Mouse (Mus musculus) limb, embryonic 14.5 days (tissue): ENCODE measurements at regions not wholly inside any gene's neighbourhood (a gene's known extent, or its start where the extent isn't known, plus 50 kb on each side); places are given as distances from the start of the nearest gene placed in this dataset.

Experiments
- ATAC-seq: fragments of 200-750 bp; cut with Nextera tagmentation; 2 replicates; pipeline ENCODE4 v1.8.0; 2017; ENCODE audit warnings: low read depth, moderate number of reproducible peaks, moderate TSS enrichment; ENCODE audit not compliant: low FRiP score
- DNase-seq: peaks from one replicate; pipeline ENCODE4 v3.0.0-alpha.2; 2015; ENCODE audit warnings: low spot score
- H3K27ac ChIP-seq: fragments of 300-500 bp; sonication (generic); replicated peaks from 2 replicates; pipeline ENCODE4 v1.5.1; 2014; ENCODE audit warnings: low read depth, mild to moderate bottlenecking, low read length, moderate library complexity, mixed read lengths
- H3K27me3 ChIP-seq: fragments of 300-500 bp; sonication (generic); 2 replicates; pipeline ENCODE4 v1.6.1; 2014; ENCODE audit warnings: low read length, mixed read lengths; ENCODE audit not compliant: control insufficient read depth, insufficient read depth
- H3K36me3 ChIP-seq: fragments of 300-500 bp; sonication (generic); 2 replicates; pipeline ENCODE4 v1.6.1; 2014; ENCODE audit warnings: mild to moderate bottlenecking, low read length, moderate library complexity, mixed read lengths; ENCODE audit not compliant: control insufficient read depth, insufficient read depth
- H3K4me1 ChIP-seq: fragments of 300-500 bp; sonication (generic); 2 replicates; pipeline ENCODE4 v1.6.1; 2014; ENCODE audit warnings: antibody characterized with exemption, low read length, mixed read lengths; ENCODE audit not compliant: control insufficient read depth, insufficient read depth
- H3K4me2 ChIP-seq: fragments of 300-500 bp; sonication (generic); replicated peaks from 2 replicates; pipeline ENCODE4 v1.6.1; 2014; ENCODE audit warnings: low read depth, mild to moderate bottlenecking, low read length, moderate library complexity; ENCODE audit not compliant: severe bottlenecking
- H3K4me3 ChIP-seq: fragments of 300-500 bp; sonication (generic); replicated peaks from 2 replicates; pipeline ENCODE4 v1.5.1; 2014; ENCODE audit warnings: low read length
- H3K9ac ChIP-seq: fragments of 300-500 bp; sonication (generic); 2 replicates; pipeline ENCODE4 v1.6.1; 2014; ENCODE audit warnings: mild to moderate bottlenecking, low read depth, low read length, moderate library complexity; ENCODE audit not compliant: severe bottlenecking
- H3K9me3 ChIP-seq: fragments of 300-500 bp; sonication (generic); 2 replicates; pipeline ENCODE4 v1.6.1; 2016; ENCODE audit warnings: low read length; ENCODE audit not compliant: control insufficient read depth
- POLR2A ChIP-seq: fragments of 200-500 bp; IDR thresholded peaks from 2 replicates; pipeline ENCODE4 v1.8.0; 2012; ENCODE audit warnings: inconsistent platforms, mild to moderate bottlenecking, moderate library complexity, borderline replicate concordance; ENCODE audit not compliant: insufficient read depth, insufficient read length; ENCODE audit errors: extremely low read depth
- WGBS: fragments of 180-500 bp; shearing (Covaris S2); extraction: QIAGEN DNeasy Blood & Tissue Kit; methylation state at CpG from one replicate; pipeline ENCODE4 v1.1.7; 2014; 5-methylcytosine and 5-hydroxymethylcytosine counted together

DNA sequence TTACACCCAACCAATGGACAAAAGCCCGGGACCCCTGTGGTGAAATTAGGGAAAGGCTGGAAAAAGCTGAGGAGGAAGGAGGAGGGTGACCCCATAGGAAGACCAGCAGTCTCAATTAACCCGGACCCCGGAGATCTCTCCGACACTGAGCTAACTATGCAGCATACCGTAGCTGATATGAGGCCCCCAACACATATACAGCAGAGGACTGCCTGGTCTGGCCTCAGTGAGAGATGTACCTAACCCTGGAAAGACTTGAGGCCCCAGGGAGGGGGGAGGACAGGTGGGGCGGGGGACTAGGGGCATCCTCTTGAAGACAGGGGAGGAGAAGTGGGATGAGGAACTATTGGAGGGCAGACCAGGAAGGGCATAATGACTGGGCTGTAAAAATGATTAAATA lies 69.0 kb upstream of the Usp27x start:
- H3K27me3 ChIP-seq = no peaks in the 10 kb centered on the region
- H3K9ac ChIP-seq = no peak overlapping the region
- ATAC-seq = no peak
- no peaks in the 10 kb centered on the region for H3K36me3 ChIP-seq
- H3K4me1 ChIP-seq = no peaks in the 10 kb centered on the region
- H3K27ac ChIP-seq = no peak overlapping the region
- no peak overlapping the region for H3K4me2 ChIP-seq
- WGBS = 48% methylated on average over 6 of the region's 6 CpGs
- no peak for DNase-seq
- H3K4me3 ChIP-seq = no peak overlapping the region
- no peak for TF ChIP-seq POLR2A
- no peaks in the 10 kb centered on the region for H3K9me3 ChIP-seq

DNA sequence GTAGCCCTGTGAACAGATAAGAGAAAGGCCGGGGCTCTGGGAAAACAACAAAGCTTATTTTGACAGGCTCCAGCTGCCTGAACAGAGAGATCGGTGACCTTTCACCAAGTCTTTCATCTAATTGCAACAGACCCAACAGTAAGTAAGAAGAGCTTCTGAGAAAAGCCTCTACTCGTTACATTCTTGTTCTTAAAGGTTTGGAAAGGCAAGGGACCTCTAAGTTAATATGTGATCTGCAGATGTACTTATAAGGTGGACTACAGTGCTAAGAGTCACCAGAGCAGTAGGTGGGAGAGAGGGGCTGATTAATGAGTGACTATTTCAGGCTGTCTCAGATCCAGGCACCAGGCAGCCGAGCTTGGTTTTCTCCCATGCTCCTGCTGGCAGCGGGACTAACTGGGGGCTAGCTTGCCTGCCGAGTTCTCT lies 68.4 kb upstream of the Usp27x start:
- no peak overlapping the region for H3K27ac ChIP-seq
- 37% methylated on average over 6 of the region's 6 CpGs for WGBS
- DNase-seq = no peak
- no peaks in the 10 kb centered on the region for H3K9me3 ChIP-seq
- no peak for ATAC-seq
- H3K4me2 ChIP-seq = no peak overlapping the region
- no peak overlapping the region for H3K9ac ChIP-seq
- no peak overlapping the region for H3K4me3 ChIP-seq
- no peaks in the 10 kb centered on the region for H3K27me3 ChIP-seq
- no peaks in the 10 kb centered on the region for H3K36me3 ChIP-seq
- H3K4me1 ChIP-seq = no peaks in the 10 kb centered on the region
- no peak for TF ChIP-seq POLR2A

DNA sequence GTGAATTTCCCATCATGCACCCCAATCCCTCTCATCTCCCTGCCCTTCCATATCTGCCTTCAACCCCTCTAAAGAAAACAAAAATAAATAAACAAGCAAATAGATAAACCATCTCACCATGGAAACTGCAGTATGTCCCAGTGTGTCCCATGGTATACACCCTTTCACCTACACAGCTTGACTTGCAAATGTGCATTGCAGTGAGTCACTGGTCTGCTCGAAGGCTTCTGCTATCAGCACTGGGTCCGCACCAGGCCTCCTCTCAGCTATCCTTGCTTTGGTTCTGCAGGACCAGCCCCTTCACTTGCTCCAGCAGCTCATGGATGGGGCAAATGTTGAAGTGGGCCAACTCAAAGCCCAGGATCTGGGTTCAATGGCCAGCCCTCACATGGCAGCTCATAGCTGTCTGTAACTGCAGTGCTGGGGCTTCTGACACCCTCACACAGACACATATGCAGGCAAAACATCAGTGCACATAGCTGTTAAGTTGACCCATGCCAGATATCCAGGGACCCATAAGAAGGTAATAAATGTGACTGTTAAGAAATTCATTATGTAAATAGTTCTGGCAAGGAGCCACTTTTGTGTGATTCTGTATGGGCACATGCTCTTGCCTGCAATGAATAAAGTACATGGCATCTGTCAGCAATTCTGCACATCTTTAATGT lies 59.9 kb upstream of the Usp27x start:
- H3K4me3 ChIP-seq = no peak overlapping the region

DNA sequence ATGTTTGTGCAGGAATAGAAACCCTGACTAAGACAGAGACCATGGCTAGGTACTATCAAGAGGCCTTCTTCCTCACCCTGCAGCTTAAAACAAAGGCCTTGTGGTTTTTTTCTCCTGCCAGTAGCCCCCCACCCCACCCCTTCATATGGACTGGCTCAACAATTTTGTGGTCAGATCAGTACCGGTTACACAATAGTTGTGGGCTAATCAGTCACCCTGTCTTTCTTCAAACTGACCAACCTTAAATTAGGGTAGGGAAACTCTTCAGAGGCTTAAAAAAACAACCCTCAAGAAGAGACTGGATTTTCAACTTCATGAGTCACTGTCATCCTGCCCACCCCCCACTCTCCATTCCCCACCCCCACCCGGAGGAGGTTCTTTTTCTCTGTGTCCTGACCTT lies 58.6 kb upstream of the Usp27x start:
- Histone ChIP-seq H3K27ac (no peak overlapping the region), H3K4me1 (no peaks in the 10 kb centered on the region), H3K27me3 (no peaks in the 10 kb centered on the region), H3K4me3 (no peak overlapping the region), H3K4me2 (no peak overlapping the region), H3K9ac (no peak overlapping the region), H3K9me3 (no peaks in the 10 kb centered on the region), H3K36me3 (no peaks in the 10 kb centered on the region)
- TF ChIP-seq POLR2A = no peak
- ATAC-seq (no peak), DNase-seq (no peak)
- WGBS = 61% methylated on average over 2 of the region's 2 CpGs

More for the DNA sequence above, 59.9 kb upstream of the Usp27x start:
- H3K36me3 ChIP-seq = no peaks in the 10 kb centered on the region
- no peaks in the 10 kb centered on the region for H3K4me1 ChIP-seq
- no peaks in the 10 kb centered on the region for H3K9me3 ChIP-seq
- DNase-seq (no peak), ATAC-seq (no peak)
- no peaks in the 10 kb centered on the region for H3K27me3 ChIP-seq
- WGBS = 78% methylated on average over 2 of the region's 2 CpGs
- no peak overlapping the region for H3K27ac ChIP-seq
- no peak overlapping the region for H3K4me2 ChIP-seq
- no peak overlapping the region for H3K9ac ChIP-seq
- TF ChIP-seq POLR2A = no peak

DNA sequence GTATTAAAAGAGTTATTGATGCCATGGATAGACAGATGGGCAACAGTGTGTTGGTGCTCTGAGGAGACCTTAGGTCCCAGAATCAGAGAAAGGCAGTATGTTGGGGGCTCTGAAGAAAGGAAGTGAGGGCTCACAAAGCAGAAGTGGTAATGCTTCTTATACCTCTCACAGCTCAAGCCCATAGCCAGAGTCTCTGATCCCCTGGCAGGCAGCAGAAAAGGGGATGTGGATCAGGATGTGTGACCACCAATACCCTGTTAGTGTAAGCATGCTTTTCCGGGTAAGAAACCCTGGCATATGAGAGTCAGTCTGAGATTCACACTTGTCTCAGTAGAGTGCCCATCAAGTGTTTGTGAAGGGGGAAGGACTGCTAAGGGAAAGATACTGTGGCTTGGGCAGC lies 54.8 kb upstream of the Usp27x start:
- Histone ChIP-seq H3K4me1 (peaks cover 6% of the 10 kb centered on the region), H3K9ac (no peak overlapping the region), H3K27me3 (no peaks in the 10 kb centered on the region), H3K4me3 (no peak overlapping the region), H3K4me2 (no peak overlapping the region), H3K9me3 (no peaks in the 10 kb centered on the region), H3K27ac (no peak overlapping the region), H3K36me3 (no peaks in the 10 kb centered on the region)
- ATAC-seq (no peak), DNase-seq (no peak)
- TF ChIP-seq POLR2A = no peak
- WGBS = 81% methylated on average over 1 of the region's 1 CpGs

DNA sequence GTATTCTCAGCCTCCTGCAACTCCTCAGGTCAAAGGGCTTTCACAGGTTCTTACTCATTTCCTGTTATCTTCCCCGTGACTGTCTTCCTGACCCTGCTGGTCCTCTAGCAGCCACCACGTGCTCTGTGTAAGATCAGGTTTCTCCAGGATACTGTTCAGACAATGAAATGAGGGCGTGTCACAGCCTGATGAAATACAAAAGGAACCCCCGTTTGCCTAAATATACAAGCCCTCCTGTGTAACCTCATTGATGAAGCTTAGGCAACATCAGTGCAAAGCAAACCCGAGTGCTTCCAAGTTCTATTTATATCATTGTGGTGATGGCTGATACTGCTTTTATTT lies 53.9 kb upstream of the Usp27x start:
- DNase-seq = no peak
- ATAC-seq = no peak

More for the DNA sequence above, 53.9 kb upstream of the Usp27x start:
- 25% methylated on average over 5 of the region's 5 CpGs for WGBS
- no peak for TF ChIP-seq POLR2A
- H3K9ac ChIP-seq = no peak overlapping the region
- no peaks in the 10 kb centered on the region for H3K9me3 ChIP-seq
- no peaks in the 10 kb centered on the region for H3K27me3 ChIP-seq
- H3K4me3 ChIP-seq = no peak overlapping the region
- H3K4me2 ChIP-seq = no peak overlapping the region
- H3K27ac ChIP-seq = no peak overlapping the region
- peaks cover 6% of the 10 kb centered on the region for H3K4me1 ChIP-seq
- H3K36me3 ChIP-seq = no peaks in the 10 kb centered on the region
